Comparison of ENCODE assay signal across 19 mouse cellular contexts in genomic region chr12:25014307-25014927, GRCm38 (mm10). TPM values are rescaled to one million over a fixed set of nuclear protein-coding genes. Genes with fewer than 3 reads are reported as not detected.
DNase-seq lines count a peak whose midpoint lies in the region; ATAC-seq lines count a peak whose summit lies in the region.
"Had no signal": no experiment of that assay in that cellular context is flagged by ENCODE, and none has a peak within 500 bp of the region (broad histone marks: within the 10 kb centered on the region; RNA-seq: fewer than 3 reads in every experiment).

No protein-coding gene starts in this region.

- DNase-seq in forebrain, embryonic 10.5 days (ENCODE audit: extremely low spot score, low spot score) = no peak
- DNase-seq in forebrain, embryonic 11.5 days (ENCODE audit: low spot score) = no peak
- DNase-seq in frontal cortex, postnatal 10 days (ENCODE audit: low spot score in 2 of 2) = no peak
- no peak for DNase-seq in spleen, adult 18-20 months
- no peak for DNase-seq in c-Kit-positive CD71-positive TER-119-positive erythroid progenitor cells, embryonic 14.5 days (ENCODE audit: low spot score)
- DNase-seq: adrenal gland, postnatal 14 days; cerebellum, adult 9-10 months; kidney, adult 2 months; layer of hippocampus, adult 9-11 months; thymus, postnatal 25 days had no signal

- no peaks in the 10 kb centered on the region for H3K9me3 ChIP-seq in forebrain, embryonic 10.5 days
- H3K9me3 ChIP-seq in forebrain, embryonic 11.5 days (ENCODE audit: control insufficient read depth, low read length) = no peaks in the 10 kb centered on the region
- no peaks in the 10 kb centered on the region for H3K9me3 ChIP-seq in embryonic facial prominence, embryonic 15.5 days (replicated peaks)
- H3K9me3 ChIP-seq in liver, embryonic 12.5 days (replicated peaks) = no peaks in the 10 kb centered on the region
- H3K9me3 ChIP-seq: forebrain, embryonic 12.5 days; heart, embryonic 10.5 days; midbrain, embryonic 13.5 days had no signal

- no peaks in the 10 kb centered on the region for H3K27me3 ChIP-seq in forebrain, embryonic 10.5 days (ENCODE audit: poor library complexity, severe bottlenecking)
- no peaks in the 10 kb centered on the region for H3K27me3 ChIP-seq in forebrain, embryonic 11.5 days (ENCODE audit: control insufficient read depth, insufficient read depth, low read length)
- H3K27me3 ChIP-seq in embryonic facial prominence, embryonic 15.5 days = no peaks in the 10 kb centered on the region
- no peaks in the 10 kb centered on the region for H3K27me3 ChIP-seq in liver, embryonic 12.5 days (replicated peaks)
- H3K27me3 ChIP-seq: forebrain, embryonic 12.5 days; midbrain, embryonic 13.5 days had no signal

- no peak overlapping the region for H3K4me3 ChIP-seq in forebrain, embryonic 10.5 days
- H3K4me3 ChIP-seq in forebrain, embryonic 11.5 days (ENCODE audit: low read depth, low read length) = no peak overlapping the region
- H3K4me3 ChIP-seq in embryonic facial prominence, embryonic 15.5 days (replicated peaks) = no peak overlapping the region
- H3K4me3 ChIP-seq in liver, embryonic 12.5 days = no peak overlapping the region
- H3K4me3 ChIP-seq: forebrain, embryonic 12.5 days; heart, embryonic 10.5 days; left cerebral cortex, adult 2 months; midbrain, embryonic 13.5 days had no signal

- no peak overlapping the region for H3K9ac ChIP-seq in forebrain, embryonic 11.5 days (ENCODE audit: low read length)
- no peak overlapping the region for H3K9ac ChIP-seq in embryonic facial prominence, embryonic 15.5 days
- no peak overlapping the region for H3K9ac ChIP-seq in liver, embryonic 12.5 days
- H3K9ac ChIP-seq: forebrain, embryonic 12.5 days; midbrain, embryonic 13.5 days had no signal

- H3K36me3 ChIP-seq in forebrain, embryonic 10.5 days (replicated peaks) = peaks cover 89% of the 10 kb centered on the region
- no peaks in the 10 kb centered on the region; the same call in 1 of the 2 replicates for H3K36me3 ChIP-seq in forebrain, embryonic 11.5 days (ENCODE audit: control insufficient read depth, insufficient read depth, low read length)
- peaks cover 89% of the 10 kb centered on the region for H3K36me3 ChIP-seq in embryonic facial prominence, embryonic 15.5 days
- peaks cover 95% of the 10 kb centered on the region for H3K36me3 ChIP-seq in liver, embryonic 12.5 days

- no peak for ATAC-seq in forebrain, embryonic 11.5 days (replicated peaks; ENCODE audit: low FRiP score)
- ATAC-seq in embryonic facial prominence, embryonic 15.5 days (ENCODE audit: insufficient number of reproducible peaks, low FRiP score, low TSS enrichment, low read depth) = no peak
- ATAC-seq in liver, embryonic 12.5 days = peak; percentile 83
- ATAC-seq in megakaryocyte progenitor cell, adult 5-6 weeks (replicated peaks; ENCODE audit: poor library complexity) = peak; percentile 78
- ATAC-seq: lung, postnatal 0 days; midbrain, embryonic 13.5 days had no signal

- no peaks in the 10 kb centered on the region for H3K4me1 ChIP-seq in forebrain, embryonic 10.5 days
- no peaks in the 10 kb centered on the region for H3K4me1 ChIP-seq in forebrain, embryonic 11.5 days (replicated peaks; ENCODE audit: control insufficient read depth, insufficient read depth, low read length)
- H3K4me1 ChIP-seq in embryonic facial prominence, embryonic 15.5 days = 0 out of 2 replicates have a peak, but pooled peaks cover 3% of the 10 kb centered on the region
- peaks cover 29% of the 10 kb centered on the region for H3K4me1 ChIP-seq in liver, embryonic 12.5 days
- H3K4me1 ChIP-seq: forebrain, embryonic 12.5 days; heart, embryonic 10.5 days; midbrain, embryonic 13.5 days had no signal

- peak overlapping the region; percentile 44; the same call in 1 of the 2 replicates for H3K27ac ChIP-seq in forebrain, embryonic 10.5 days
- no peak overlapping the region for H3K27ac ChIP-seq in forebrain, embryonic 11.5 days (ENCODE audit: low read depth, low read length)
- peak overlapping the region; percentile 6; the same call in 1 of the 2 replicates for H3K27ac ChIP-seq in embryonic facial prominence, embryonic 15.5 days (replicated peaks)
- H3K27ac ChIP-seq in liver, embryonic 12.5 days = peak overlapping the region; percentile 62; the same call in 1 of the 2 replicates
- H3K27ac ChIP-seq: forebrain, embryonic 12.5 days; heart, embryonic 10.5 days; kidney, postnatal 0 days; left cerebral cortex, adult 2 months; midbrain, embryonic 13.5 days had no signal

- 91% methylated on average over 5 of the region's 5 CpGs for WGBS in forebrain, embryonic 10.5 days
- 93% methylated on average over 5 of the region's 5 CpGs for whole genome bisulfite sequencing in forebrain, embryonic 11.5 days
- WGBS in embryonic facial prominence, embryonic 15.5 days = 76% methylated on average over 5 of the region's 5 CpGs
- WGBS in liver, embryonic 12.5 days (ENCODE audit: insufficient replicate concordance) = 33% methylated on average over 5 of the region's 5 CpGs

- H3K4me2 ChIP-seq in forebrain, embryonic 11.5 days (ENCODE audit: low read depth, low read length, severe bottlenecking) = no peak overlapping the region
- H3K4me2 ChIP-seq in embryonic facial prominence, embryonic 15.5 days (replicated peaks) = no peak overlapping the region
- H3K4me2 ChIP-seq in liver, embryonic 12.5 days = peak overlapping the region; percentile 33
- H3K4me2 ChIP-seq: forebrain, embryonic 12.5 days; midbrain, embryonic 13.5 days had no signal

RNA-seq across cellular contexts. Expression of gene Kidins220, which starts 39.7 kb away (rescaled TPM):
- polyA plus RNA-seq in forebrain, embryonic 10.5 days (2016; fragmentation: Nextera tagmentation; extraction: Ambion mirVana) = 17.2 and 20.0 TPM in 2 replicates
- 45.4 and 47.2 TPM in 2 replicates for polyA plus RNA-seq in forebrain, embryonic 11.5 days (2014; fragmentation: Nextera tagmentation; extraction: Ambion mirVana)
- polyA plus RNA-seq in embryonic facial prominence, embryonic 15.5 days (2015; fragmentation: Nextera tagmentation; extraction: Ambion mirVana) = 26.1 and 26.8 TPM in 2 replicates
- 12.2 and 13.6 TPM in 2 replicates for polyA plus RNA-seq in liver, embryonic 12.5 days (2016; fragmentation: Nextera tagmentation; extraction: Ambion mirVana)
- 29.2 and 29.4 TPM in 2 replicates for total RNA-seq in megakaryocyte progenitor cell, adult 5-6 weeks (2015)
- 48.5 and 69.9 TPM in 2 replicates for total RNA-seq in megakaryocyte progenitor cell, adult 5-6 weeks (2017)

Comparison
In these comparisons a context has a peak if more than half of its experiments do, and no peak if none do; other contexts are left out.
1. ATAC-seq: peak in liver, embryonic 12.5 days (single experiment) and megakaryocyte progenitor cell, adult 5-6 weeks (single experiment); none in forebrain, embryonic 11.5 days (single experiment) and embryonic facial prominence, embryonic 15.5 days (single experiment).